Mouse (Mus musculus) megakaryocyte, embryonic 14.5 days (primary cell): ENCODE measurements around the gene Hmgcs2.

ENCODE experiments used
- FLI1 ChIP-seq: IDR thresholded peaks from 2 replicates; pipeline ENCODE4 v1.6.1; 2012; ENCODE audit warnings: low read length, inconsistent platforms, mixed read lengths
- GATA1 ChIP-seq: IDR thresholded peaks from 3 replicates; pipeline ENCODE4 v1.6.1; 2012; ENCODE audit warnings: mixed read lengths, low read length, inconsistent platforms, borderline replicate concordance

DNA sequence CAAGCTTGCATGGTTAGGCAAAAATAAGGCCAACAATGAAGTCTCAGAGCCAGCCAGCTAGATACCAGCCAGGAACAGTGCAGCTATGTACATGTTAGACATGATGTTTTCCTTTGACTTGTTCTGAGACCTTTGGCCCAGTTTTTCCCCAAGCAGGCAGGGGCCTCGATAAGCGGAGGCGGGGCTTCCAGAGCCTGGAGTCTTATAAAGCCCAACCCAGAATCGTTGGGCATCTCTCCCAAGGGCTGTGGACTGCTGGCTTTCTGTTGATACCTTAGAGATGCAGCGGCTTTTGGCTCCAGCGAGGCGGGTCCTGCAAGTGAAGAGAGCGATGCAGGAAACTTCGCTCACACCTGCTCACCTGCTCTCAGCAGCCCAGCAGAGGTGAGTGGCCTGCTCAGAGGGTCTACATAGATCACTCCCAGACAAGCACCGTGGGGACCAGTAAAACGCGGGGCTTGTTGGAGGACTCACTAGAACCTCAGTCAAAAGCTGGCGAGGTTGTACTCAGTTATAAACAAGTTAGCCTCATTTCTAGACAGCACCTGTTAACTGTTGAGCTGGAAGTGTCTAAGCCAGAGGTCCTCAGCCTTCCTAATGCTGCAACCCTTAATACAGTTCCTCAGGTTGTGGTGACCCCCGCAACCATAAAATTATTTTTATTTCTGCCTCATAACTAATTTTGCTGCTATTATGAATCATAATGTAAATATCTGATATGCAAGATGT lies at the start of gene Hmgcs2:
- TF ChIP-seq GATA1, result no peak
- TF ChIP-seq FLI1, result no peak
